Mouse (Mus musculus) CH12.LX (cell line): Measurements from ENCODE around the gene Ccer2.

Experiments used
- BHLHE40 ChIP-seq: IDR thresholded peaks from 2 replicates; pipeline ENCODE4 v1.6.1; 2011; ENCODE audit warnings: mild to moderate bottlenecking, low read depth, low read length, improper control_type of control experiment
- CTCF ChIP-seq, 2 experiments: IDR thresholded peaks in 1 of 2; conservative IDR thresholded peaks in 1 of 2; 2 replicates each; pipeline ENCODE4 v1.5.1; 2011 to 2012; ENCODE audit warnings: low read depth in 2 of 2, low read length in 2 of 2, improper control_type of control experiment in 1 of 2, inconsistent platforms in 1 of 2, mild to moderate bottlenecking in 1 of 2, moderate library complexity in 1 of 2
- E2F4 ChIP-seq: IDR thresholded peaks from 2 replicates; pipeline ENCODE4 v1.6.1; 2011; ENCODE audit warnings: low read depth, low read length, improper control_type of control experiment; ENCODE audit not compliant: insufficient replicate concordance
- ELF1 ChIP-seq: IDR thresholded peaks from 2 replicates; pipeline ENCODE4 v1.6.1; 2014; ENCODE audit warnings: low read depth, mild to moderate bottlenecking, inconsistent platforms, low read length, improper control_type of control experiment
- POLR2A ChIP-seq: IDR thresholded peaks from 2 replicates; pipeline ENCODE4 v1.6.1; 2011; ENCODE audit warnings: low read depth, mild to moderate bottlenecking, improper control_type of control experiment, low read length
- SMC3 ChIP-seq: IDR thresholded peaks from 2 replicates; pipeline ENCODE4 v1.6.1; 2011; ENCODE audit warnings: low read depth, low read length, improper control_type of control experiment
- USF1 ChIP-seq: IDR thresholded peaks from 2 replicates; pipeline ENCODE4 v1.6.1; 2014; ENCODE audit warnings: low read depth, mild to moderate bottlenecking, inconsistent platforms, low read length, improper control_type of control experiment
- ZMIZ1 ChIP-seq: IDR thresholded peaks from 2 replicates; pipeline ENCODE4 v1.6.1; 2012; ENCODE audit warnings: low read depth, mild to moderate bottlenecking, inconsistent platforms, low read length, improper control_type of control experiment

- TF ChIP-seq ELF1 = peak; percentile 41
- no peak for TF ChIP-seq POLR2A
- TF ChIP-seq CTCF (conservative IDR thresholded peaks at IDR 0.05 in 1 of 2, IDR thresholded peaks at IDR 0.05 in 1 of 2; ENCODE audit: low read depth in 2 of 2, low read length in 2 of 2) = no peak
- TF ChIP-seq BHLHE40 = no peak
- TF ChIP-seq ZMIZ1 = no peak
- no peak for TF ChIP-seq SMC3
- no peak for TF ChIP-seq USF1
- no peak for TF ChIP-seq E2F4
Observed at GRCm38 (mm10) chr7:28709454-28709853, 46.5 kb upstream of the Ccer2 start.
